Mouse (Mus musculus) thymus, adult 2 months (tissue): Measurements from ENCODE around the gene Col28a1.

ENCODE experiments used
- CTCF ChIP-seq: fragments of 200-500 bp; IDR thresholded peaks from 2 replicates; pipeline ENCODE4 v1.5.1; 2012; ENCODE audit warnings: mild to moderate bottlenecking, control low read depth, low read length, moderate library complexity, borderline replicate concordance; ENCODE audit not compliant: control insufficient read depth, poor library complexity, insufficient read depth; ENCODE audit errors: extremely low read depth
- POLR2A ChIP-seq: fragments of 200-500 bp; IDR thresholded peaks from 2 replicates; pipeline ENCODE4 v1.6.1; 2012; ENCODE audit warnings: mild to moderate bottlenecking, low read length, control low read depth, moderate library complexity; ENCODE audit not compliant: control insufficient read depth, poor library complexity, insufficient read depth; ENCODE audit errors: extremely low read depth

- TF ChIP-seq CTCF (peak; percentile 80), POLR2A (peak; percentile 89)
Measured at GRCm38 (mm10) chr6:8209047-8209865, 16.8 kb upstream of the Col28a1 start, which contains the start of gene Mios.
